Mouse (Mus musculus): Measurements from ENCODE around the gene Olfr859.
"Not testable (repeated sequence)": the region's sequence is repeated elsewhere in the genome, so short reads cannot be mapped to it uniquely, and the experiment has no call there.

Gene Olfr859

GRCm38 (mm10) chr9:19804606-19805005 lies at the start of gene Olfr859:
Gene Olfr859 (plus strand): TSS chr9:19804906.
- DNase-seq (ENCODE audit: low spot score in 2 of 2), result not testable (repeated sequence)

- no peak for DNase-seq (ENCODE audit: low spot score in 2 of 2)
Measured at GRCm38 (mm10) chr9:19769136-19769535, 35.6 kb upstream of the Olfr859 start.

- DNase-seq (ENCODE audit: low spot score in 2 of 2), result no peak
Measured at GRCm38 (mm10) chr9:19769701-19770100, 35.0 kb upstream of the Olfr859 start.

GRCm38 (mm10) chr9:19779983-19780382 lies 24.7 kb upstream of the Olfr859 start, which contains the start of gene Olfr58:
Gene Olfr58 (plus strand): TSS chr9:19780283.
- no peak for DNase-seq (ENCODE audit: low spot score in 2 of 2)

GRCm38 (mm10) chr9:19803000-19803399 lies 1.7 kb upstream of the Olfr859 start:
- no peak for DNase-seq (ENCODE audit: low spot score in 2 of 2)

GRCm38 (mm10) chr9:19849647-19850046 lies 44.9 kb downstream of the Olfr859 start, which contains the start of gene Olfr860:
Gene Olfr860 (minus strand): TSS chr9:19849747.
- DNase-seq (ENCODE audit: low spot score in 2 of 2), result no peak
